Mouse (Mus musculus): ENCODE measurements around the gene Cdk5r1. TPM values are rescaled to one million over a fixed set of nuclear protein-coding genes. Genes with fewer than 3 reads are reported as not detected.
A peak's percentile ranks its signal among the peaks of the same experiment; 100 is the strongest.

Gene Cdk5r1
- 1.6 and 2.2 TPM in 2 replicates for polyA plus RNA-seq (2012)

DNA sequence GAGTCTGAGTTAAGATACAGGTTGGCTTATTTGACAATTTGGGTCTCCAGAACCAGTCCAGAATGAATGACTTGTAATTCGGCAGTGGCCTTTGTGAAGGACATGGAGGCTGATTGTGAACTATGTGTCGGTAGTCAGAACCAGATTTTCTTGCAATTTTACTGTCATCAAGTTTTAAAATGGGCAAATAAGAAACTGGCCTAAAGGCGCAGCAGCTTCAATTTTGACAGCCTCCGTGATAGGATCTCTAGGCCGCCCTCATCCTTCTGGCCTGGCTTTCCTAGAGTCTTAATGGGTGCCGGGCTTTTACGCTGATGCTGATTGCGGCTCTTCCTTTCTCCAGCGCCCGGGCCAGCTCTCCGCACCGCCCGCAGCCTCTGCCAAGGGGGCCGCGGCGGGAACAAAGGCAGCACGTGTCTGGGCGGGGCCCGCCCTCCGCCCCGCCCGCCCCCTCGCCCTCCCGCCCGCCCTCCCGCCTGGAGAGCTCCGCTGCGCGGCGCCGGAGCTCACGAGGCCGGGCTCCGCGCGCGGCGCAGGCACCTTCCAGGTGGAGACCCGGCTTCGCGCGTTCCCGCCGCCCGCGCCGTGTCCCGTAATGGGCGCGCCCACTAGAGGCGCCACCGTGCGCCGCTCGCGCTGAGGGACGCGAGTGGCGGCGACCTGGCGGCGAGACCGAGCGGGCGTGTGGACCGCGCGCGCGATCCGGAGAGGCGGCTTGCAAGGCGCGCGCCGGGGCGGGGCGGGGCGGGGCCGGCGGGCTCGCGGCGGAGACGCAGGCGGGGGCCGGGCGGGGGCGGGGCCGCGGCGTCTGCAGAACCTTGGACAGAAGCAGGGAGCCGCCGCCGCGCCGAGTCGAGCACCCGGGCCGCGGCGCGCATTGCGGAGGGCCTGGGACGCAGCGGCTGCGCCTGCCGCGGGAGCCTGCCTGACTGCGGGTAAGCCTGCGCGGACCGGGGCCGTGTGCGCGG lies at the start of gene Cdk5r1:
Gene Cdk5r1 (plus strand): TSS at position 802 of the 968 bp plus-strand sequence.
- no peak for TF ChIP-seq GATA1 (IDR thresholded peaks at IDR 0.05; ENCODE audit: low read length)

DNA sequence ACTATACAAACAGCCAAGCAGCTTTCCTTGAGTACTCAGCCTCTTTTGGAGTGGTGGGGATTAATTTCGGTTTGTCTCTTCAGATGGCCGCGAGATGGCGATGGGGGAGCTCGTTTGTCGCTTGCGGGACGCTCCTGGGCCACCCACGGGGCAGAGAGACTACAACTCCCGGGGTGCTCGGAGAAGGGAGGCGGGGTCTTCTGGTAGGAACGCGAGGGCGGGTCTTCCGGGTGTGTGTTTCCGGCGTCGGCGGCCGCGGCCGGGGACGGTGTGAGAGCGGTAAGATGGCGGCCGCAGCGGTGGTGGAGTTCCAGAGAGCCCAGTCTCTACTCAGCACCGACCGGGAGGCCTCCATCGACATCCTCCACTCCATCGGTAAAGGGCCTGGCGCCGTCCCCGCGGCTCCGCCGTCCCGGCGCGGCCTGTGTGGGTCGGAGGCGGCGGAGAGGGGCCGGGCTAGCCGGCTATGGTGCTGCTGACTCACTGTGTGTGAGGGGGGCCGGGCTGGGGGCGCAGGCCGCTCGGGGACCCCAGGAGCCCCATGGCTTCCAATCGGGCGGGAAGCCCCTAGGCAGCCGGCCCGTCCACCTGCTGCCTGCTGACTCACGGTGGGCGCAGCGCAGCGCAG lies 48.3 kb upstream of the Cdk5r1 start, which contains the start of gene Psmd11:
Gene Psmd11 (plus strand): TSS at position 235 of the 628 bp plus-strand sequence.
- no peak for TF ChIP-seq GATA1 (IDR thresholded peaks at IDR 0.05; ENCODE audit: low read length)

DNA sequence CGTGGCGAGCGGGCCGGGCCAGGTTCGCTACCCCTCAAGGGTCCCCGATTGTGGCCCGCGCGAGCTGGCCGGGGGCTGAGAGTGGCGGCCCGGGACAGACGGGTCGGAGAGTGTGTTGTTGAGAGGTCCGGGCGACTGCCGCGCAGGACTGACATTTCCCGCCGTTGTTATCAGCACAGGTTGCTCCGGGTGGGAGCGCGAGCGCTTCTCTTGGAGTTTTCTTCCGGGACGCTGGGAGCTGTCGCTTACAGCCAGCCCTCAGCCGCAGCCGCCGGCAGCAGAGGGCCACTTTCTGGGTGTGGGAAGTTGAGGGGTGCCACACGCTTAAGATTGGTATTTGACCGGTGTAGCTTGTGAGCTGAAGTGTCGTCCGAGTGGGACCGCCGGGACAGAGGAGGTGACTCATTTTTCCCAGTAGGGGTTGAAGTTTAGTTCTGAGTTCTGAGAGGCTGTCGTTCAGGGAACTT lies 47.8 kb upstream of the Cdk5r1 start:
- no peak for TF ChIP-seq GATA1 (IDR thresholded peaks at IDR 0.05; ENCODE audit: low read length)

DNA sequence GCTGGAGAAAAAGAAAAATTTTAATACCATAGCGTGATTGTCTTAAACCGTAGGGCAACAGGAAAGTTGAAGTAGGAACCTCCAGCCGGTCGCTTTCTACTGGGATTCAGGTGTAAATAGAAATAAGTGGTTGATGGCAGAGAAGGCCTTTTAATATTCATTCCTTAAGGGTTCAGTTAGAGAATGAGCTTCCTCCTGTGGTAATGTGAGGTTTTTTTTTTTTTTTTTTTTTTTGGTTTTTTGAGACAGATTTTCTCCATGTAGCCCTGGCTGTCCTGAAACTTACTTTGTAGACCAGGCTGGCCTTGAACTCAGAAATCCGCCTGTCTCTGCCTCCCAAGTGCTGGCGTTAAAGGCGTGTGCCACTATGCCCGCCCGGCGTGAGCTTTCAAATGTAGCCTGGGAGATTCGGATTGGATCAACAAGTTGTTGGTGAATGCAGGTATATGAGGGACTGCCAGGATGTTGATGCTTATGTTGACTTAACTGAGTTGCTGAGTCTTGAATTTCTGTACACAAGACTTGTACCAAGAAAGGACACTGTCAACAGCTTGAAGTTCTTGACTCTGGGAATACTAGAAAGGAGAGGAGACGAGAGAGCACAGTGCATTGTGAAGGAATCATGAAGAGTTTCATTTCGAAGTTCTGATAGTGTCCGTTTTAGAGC lies 47.2 kb upstream of the Cdk5r1 start:
- TF ChIP-seq GATA1 (IDR thresholded peaks at IDR 0.05; ENCODE audit: low read length): no peak

DNA sequence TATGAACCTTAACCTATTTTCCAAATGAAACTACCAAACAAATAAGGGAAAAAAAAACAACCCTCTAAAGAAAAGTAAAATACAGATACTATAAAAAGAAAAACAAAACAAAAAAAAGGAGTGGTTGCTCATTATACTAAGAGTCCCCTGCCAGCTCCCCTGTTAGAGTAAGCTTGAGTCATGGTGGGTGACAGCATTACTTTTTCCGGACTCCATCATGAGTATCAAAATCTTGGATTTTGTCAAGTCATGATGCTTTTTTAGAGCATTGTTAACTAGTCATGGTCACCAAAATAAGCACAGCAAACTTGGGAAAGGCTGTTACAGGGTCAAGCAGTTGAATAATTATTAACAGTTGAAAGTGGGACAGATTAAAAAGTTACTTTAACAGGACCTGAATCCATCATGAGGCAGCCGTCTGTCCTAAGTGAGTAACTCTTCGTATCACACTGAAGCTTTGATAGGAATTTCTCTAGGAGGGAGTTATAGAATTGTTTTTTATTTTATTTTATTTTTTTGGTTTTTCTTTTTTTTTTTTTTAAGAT lies 46.4 kb upstream of the Cdk5r1 start:
- TF ChIP-seq GATA1 (IDR thresholded peaks at IDR 0.05; ENCODE audit: low read length): no peak

DNA sequence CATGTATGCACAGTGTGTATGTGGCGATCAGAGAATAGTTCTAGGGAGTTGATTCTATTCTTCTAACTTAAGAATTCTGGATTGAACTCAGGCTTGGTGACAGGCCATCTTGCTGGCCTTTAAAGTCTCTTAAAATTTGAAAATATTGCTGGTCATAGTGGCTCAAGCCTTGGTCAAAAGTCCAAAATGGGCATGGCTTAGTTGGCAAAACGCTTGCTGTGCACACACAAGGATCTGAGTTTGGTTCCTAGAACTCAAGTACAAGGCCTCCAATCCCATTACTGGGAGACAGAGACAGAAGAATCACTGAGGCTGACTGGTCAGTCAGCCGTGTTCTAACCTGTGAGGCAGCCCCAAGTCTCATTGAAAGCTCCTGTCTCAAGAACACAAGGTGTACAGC lies 29.9 kb upstream of the Cdk5r1 start:
- no peak for TF ChIP-seq GATA1 (IDR thresholded peaks at IDR 0.05; ENCODE audit: low read length)

DNA sequence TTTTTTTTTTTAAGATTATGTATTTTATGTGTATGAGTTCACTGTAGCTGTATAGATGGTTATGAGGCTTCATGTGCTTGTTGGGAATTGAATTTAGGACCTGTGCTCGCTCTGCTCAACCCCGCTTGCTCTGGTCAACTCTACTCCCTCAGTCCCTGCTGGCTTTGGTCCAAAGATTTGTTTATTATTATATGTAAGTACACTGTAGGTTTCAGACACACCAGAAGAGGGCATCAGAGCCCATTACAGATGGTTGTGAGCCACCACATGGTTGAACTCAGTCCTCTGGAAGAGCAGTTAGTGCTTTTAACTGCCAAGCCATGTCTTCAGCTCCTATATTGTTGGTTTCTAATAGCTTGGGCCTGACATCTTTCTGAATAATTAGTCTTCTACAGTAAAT lies 27.0 kb upstream of the Cdk5r1 start:
- TF ChIP-seq GATA1 (IDR thresholded peaks at IDR 0.05; ENCODE audit: low read length): no peak

DNA sequence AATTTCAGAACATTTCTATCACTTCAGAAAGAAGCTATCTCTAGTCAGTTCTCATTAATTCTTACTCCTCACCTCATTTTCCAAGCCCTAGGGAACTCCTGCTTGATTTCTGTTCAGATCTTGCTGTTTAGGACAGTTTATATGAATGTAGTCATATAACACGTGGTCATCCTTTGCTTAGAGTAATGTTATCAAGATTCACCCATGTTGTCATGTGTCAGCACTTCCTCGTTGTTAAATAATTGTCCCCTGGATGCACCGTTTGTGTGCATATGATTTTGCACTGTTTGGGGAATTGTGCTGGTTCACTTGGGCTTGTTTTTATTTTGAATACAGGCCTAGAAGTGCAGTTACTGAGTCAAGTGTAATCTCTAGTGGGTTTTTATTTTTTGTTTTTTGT lies 24.6 kb upstream of the Cdk5r1 start:
- peak; percentile 10 for TF ChIP-seq GATA1 (IDR thresholded peaks at IDR 0.05; ENCODE audit: low read length)

DNA sequence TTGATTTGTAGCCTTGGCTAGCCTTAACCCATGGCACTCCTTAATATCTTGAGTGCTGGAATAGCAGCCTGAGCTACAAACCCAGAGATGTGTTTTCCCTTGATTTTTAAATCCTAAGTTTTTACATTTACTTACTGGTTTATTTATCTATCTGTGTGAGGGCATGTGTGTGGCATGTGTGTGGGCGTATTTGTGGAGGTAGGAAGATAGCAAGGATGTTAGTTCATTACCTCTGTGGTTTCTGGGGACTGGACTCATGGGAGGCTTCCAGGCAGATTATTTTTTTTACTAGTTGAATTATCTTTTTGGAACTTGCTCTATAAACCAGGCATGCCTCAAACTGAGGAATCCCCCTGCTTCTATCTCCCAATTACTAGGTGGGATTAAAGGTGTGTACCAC lies 23.6 kb upstream of the Cdk5r1 start:
- TF ChIP-seq GATA1 (IDR thresholded peaks at IDR 0.05; ENCODE audit: low read length): peak; percentile 38

DNA sequence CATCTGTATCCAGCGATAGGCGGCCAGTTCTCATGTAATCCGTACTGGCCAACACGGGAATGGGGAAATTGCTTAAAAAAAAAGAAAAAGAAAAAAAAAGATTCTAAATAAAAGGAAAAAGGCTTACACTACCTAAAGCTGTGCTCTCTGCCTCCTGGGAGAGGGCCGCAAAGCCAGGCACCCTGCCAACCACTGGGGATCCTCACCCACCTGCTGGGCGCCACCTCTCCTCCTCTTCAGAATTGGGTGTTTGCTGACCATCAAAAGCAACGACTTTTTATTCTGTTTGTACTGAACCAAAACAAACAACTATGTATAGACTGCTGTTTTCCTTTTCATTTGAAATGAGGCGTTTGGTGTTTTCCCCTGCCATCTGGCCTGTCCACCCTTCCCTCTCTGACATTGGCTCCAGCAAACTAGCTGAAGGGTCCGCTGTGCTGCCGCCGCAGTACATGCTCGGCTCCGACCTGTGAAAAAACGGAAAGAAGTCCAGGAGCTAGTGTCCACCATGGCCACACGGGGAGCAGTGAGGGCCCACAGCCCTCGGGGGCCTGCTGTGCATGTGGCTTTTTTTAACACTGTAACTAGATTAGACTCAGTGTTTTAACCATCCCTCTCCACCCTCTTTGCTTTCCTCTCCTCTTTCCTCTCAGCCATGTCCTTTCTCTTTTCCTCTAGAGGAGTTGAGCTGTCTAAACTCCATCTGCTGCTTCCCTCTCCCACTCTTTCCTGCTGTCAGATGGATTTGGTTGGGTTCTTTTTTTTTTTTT lies 4.8 kb upstream of the Cdk5r1 start:
- TF ChIP-seq GATA1 (IDR thresholded peaks at IDR 0.05; ENCODE audit: low read length): no peak

DNA sequence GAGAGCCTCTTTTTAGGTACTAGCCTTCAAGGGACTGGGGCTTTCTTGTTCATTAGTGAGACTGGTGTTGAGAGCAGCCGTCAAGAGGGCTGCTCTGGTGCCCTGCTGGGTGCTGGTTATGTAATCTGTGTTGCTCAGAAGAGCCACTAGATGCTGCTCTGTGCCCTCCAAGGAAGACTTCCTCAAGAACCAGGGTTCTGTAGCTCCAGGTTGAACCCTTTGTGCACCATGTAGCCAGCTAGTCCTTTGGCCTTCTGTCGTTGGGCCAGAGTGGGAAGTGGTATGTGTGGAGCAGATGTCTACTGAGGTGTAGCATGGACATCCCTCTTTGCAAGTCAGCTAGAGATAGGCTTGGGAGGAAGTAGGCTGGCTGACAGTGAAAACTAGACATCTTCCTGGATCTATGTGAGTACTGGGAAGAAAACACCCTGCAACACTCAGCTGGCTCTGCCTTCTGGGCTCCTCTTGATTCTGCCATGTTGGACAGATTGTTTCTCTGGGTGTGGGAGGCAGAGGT lies 2.6 kb upstream of the Cdk5r1 start:
- no peak for TF ChIP-seq GATA1 (IDR thresholded peaks at IDR 0.05; ENCODE audit: low read length)

DNA sequence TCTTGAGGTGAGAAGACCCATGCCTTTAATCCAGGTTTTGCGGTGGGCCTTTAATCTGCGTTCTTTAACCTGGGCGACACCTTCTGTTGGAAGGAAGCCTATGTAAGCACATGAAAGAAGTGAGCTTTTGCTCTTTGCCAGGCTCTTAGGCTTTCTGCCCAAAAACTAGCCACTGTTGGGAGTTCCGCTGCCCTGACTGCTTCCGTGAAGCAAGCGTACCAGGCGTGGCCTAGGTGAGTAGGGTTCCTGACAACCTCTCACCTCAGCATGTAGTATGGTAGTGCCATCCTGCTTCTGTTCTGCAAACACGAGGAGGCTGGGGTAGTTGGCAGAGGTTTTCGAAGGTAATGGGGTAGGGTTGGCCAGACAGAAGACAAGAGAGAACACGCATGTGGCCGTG lies 2.0 kb upstream of the Cdk5r1 start:
- TF ChIP-seq GATA1 (IDR thresholded peaks at IDR 0.05; ENCODE audit: low read length): no peak

DNA sequence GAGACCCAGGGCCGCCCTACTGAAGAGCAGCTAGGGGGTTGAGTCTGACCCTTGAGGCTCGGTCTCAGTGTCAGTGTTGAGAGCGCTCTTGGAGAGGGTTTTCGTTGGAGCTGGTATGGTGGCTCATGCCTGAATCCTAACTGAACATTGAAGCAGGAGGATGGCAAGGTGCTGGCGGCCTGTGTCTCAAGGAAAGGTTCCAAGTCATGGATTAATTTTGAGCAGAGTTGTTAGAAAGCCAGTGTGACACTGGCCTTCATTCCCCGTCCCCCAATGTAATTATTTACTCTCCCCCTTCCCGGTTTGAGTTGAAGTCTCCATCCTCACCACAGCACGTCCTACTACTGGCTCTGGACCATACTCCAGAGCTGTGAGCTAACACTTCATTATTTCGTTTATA lies 1.3 kb upstream of the Cdk5r1 start:
- TF ChIP-seq GATA1 (IDR thresholded peaks at IDR 0.05; ENCODE audit: low read length): no peak

DNA sequence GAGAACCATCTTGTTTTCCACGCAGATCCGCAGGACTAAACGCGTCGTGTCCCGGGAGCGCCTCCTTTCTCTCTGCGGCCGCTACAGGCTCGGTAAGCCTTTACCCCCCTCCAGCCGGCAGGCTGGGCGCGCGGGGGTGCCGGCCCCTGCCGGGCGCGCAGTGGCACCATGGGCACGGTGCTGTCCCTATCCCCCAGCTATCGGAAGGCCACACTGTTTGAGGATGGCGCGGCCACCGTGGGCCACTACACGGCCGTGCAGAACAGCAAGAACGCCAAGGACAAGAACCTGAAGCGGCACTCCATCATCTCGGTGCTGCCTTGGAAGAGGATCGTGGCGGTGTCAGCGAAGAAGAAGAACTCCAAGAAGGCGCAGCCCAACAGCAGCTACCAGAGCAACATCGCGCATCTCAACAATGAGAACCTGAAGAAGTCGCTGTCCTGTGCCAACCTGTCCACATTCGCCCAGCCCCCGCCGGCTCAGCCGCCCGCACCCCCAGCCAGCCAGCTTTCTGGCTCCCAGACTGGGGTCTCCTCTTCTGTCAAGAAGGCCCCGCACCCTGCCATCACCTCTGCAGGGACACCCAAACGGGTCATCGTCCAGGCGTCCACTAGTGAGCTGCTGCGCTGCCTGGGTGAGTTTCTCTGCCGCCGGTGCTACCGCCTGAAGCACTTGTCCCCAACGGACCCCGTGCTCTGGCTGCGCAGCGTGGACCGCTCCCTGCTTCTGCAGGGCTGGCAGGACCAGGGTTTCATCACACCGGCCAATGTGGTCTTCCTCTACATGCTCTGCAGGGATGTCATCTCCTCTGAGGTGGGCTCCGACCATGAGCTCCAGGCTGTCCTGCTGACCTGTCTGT lies 747 bp downstream of the Cdk5r1 start:
- TF ChIP-seq GATA1 (IDR thresholded peaks at IDR 0.05; ENCODE audit: low read length): no peak
